Mouse (Mus musculus): ENCODE measurements around the gene Ldlrad1. TPM values are rescaled to one million over a fixed set of nuclear protein-coding genes. Genes with fewer than 3 reads are reported as not detected.

Ldlrad1 gene
- total RNA-seq (2021), result not detected
- long read RNA-seq, result 0 reads

- DNase-seq (ENCODE audit: low spot score in 2 of 2), result no peak
Measured at GRCm38 (mm10) chr4:107208880-107209279, at the start of gene Ldlrad1. Gene Ldlrad1 (plus strand): TSS chr4:107209180.

GRCm38 (mm10) chr4:107160181-107160580 is 48.8 kb upstream of the Ldlrad1 start:
- no peak for DNase-seq (ENCODE audit: low spot score in 2 of 2)

- DNase-seq (ENCODE audit: low spot score in 2 of 2), result no peak
Measured at GRCm38 (mm10) chr4:107163341-107163740, 45.6 kb upstream of the Ldlrad1 start.

GRCm38 (mm10) chr4:107163756-107164587 is 45.0 kb upstream of the Ldlrad1 start:
- DNase-seq (ENCODE audit: low spot score in 2 of 2), result peak; percentile 70 to 91

- no peak for DNase-seq (ENCODE audit: low spot score in 2 of 2)
Measured at GRCm38 (mm10) chr4:107166700-107167099, 42.3 kb upstream of the Ldlrad1 start.

GRCm38 (mm10) chr4:107167798-107168197 is 41.2 kb upstream of the Ldlrad1 start:
- no peak for DNase-seq (ENCODE audit: low spot score in 2 of 2)

GRCm38 (mm10) chr4:107177506-107177905 is 31.5 kb upstream of the Ldlrad1 start:
- DNase-seq (ENCODE audit: low spot score in 2 of 2), result no peak

GRCm38 (mm10) chr4:107178182-107178829 is 30.7 kb upstream of the Ldlrad1 start, which contains the start of gene Tmem59:
Gene Tmem59 (plus strand): TSS chr4:107178399.
- DNase-seq (ENCODE audit: low spot score in 2 of 2), result peak; percentile 94 to 96

GRCm38 (mm10) chr4:107178830-107179490 is 30.0 kb upstream of the Ldlrad1 start, which contains the start of gene Tceanc2:
Gene Tceanc2 (minus strand): TSS chr4:107179116.
- DNase-seq (ENCODE audit: low spot score in 2 of 2), result peak; percentile 11 to 52

GRCm38 (mm10) chr4:107179561-107179960 is 29.4 kb upstream of the Ldlrad1 start:
- no peak for DNase-seq (ENCODE audit: low spot score in 2 of 2)

- no peak for DNase-seq (ENCODE audit: low spot score in 2 of 2)
Measured at GRCm38 (mm10) chr4:107180746-107181145, 28.2 kb upstream of the Ldlrad1 start.

GRCm38 (mm10) chr4:107181866-107182265 is 27.1 kb upstream of the Ldlrad1 start:
- no peak for DNase-seq (ENCODE audit: low spot score in 2 of 2)

GRCm38 (mm10) chr4:107182796-107183195 is 26.2 kb upstream of the Ldlrad1 start:
- DNase-seq (ENCODE audit: low spot score in 2 of 2), result no peak

- no peak for DNase-seq (ENCODE audit: low spot score in 2 of 2)
Measured at GRCm38 (mm10) chr4:107183203-107183602, 25.8 kb upstream of the Ldlrad1 start.

- no peak for DNase-seq (ENCODE audit: low spot score in 2 of 2)
Measured at GRCm38 (mm10) chr4:107185703-107186102, 23.3 kb upstream of the Ldlrad1 start.

- DNase-seq (ENCODE audit: low spot score in 2 of 2), result no peak
Measured at GRCm38 (mm10) chr4:107193841-107194240, 15.1 kb upstream of the Ldlrad1 start.

- no peak for DNase-seq (ENCODE audit: low spot score in 2 of 2)
Measured at GRCm38 (mm10) chr4:107196454-107196853, 12.5 kb upstream of the Ldlrad1 start.

- no peak for DNase-seq (ENCODE audit: low spot score in 2 of 2)
Measured at GRCm38 (mm10) chr4:107198072-107198471, 10.9 kb upstream of the Ldlrad1 start.

GRCm38 (mm10) chr4:107201779-107202178 is 7.2 kb upstream of the Ldlrad1 start:
- no peak for DNase-seq (ENCODE audit: low spot score in 2 of 2)

GRCm38 (mm10) chr4:107203001-107203400 is 6.0 kb upstream of the Ldlrad1 start:
- no peak for DNase-seq (ENCODE audit: low spot score in 2 of 2)

- no peak for DNase-seq (ENCODE audit: low spot score in 2 of 2)
Measured at GRCm38 (mm10) chr4:107207016-107207415, 2.0 kb upstream of the Ldlrad1 start.

All from layer of hippocampus, adult 18-20 months (tissue).